Mouse (Mus musculus): ENCODE measurements around the gene Alg11.

- TF ChIP-seq CTCF (IDR thresholded peaks at IDR 0.05; ENCODE audit: low read depth) (no peak), EP300 (IDR thresholded peaks at IDR 0.05; ENCODE audit: low read depth) (no peak)
Measured at GRCm38 (mm10) chr8:22059153-22059738, 1.3 kb upstream of the Alg11 start.

Measured in liver, embryonic 14.5 days (tissue).